Mouse (Mus musculus): ENCODE measurements around the gene Eftud2.

GRCm38 (mm10) chr11:102832700-102833297 lies 48.0 kb downstream of the Eftud2 start:
- TF ChIP-seq CTCF (IDR thresholded peaks at IDR 0.05; ENCODE audit: control insufficient read depth, insufficient read depth, low read length) (no peak), POLR2A (IDR thresholded peaks at IDR 0.05; ENCODE audit: borderline replicate concordance, control insufficient read depth, low read depth, low read length) (no peak)
